Mouse (Mus musculus) small intestine, adult 2 months (tissue): ENCODE results near the gene 1810046K07Rik.

ENCODE experiments used
- CTCF ChIP-seq: fragments of 200-500 bp; IDR thresholded peaks from 2 replicates; pipeline ENCODE4 v1.5.1; 2012; ENCODE audit warnings: low read depth, mild to moderate bottlenecking, control low read depth, inconsistent platforms, low read length, moderate library complexity, mixed read lengths; ENCODE audit not compliant: insufficient replicate concordance, insufficient read length; ENCODE audit errors: extremely low read depth
- POLR2A ChIP-seq: fragments of 200-500 bp; IDR thresholded peaks from 2 replicates; pipeline ENCODE4 v1.6.1; 2012; ENCODE audit warnings: low read depth, mild to moderate bottlenecking, control low read depth, inconsistent platforms, low read length, moderate library complexity

- no peak for TF ChIP-seq POLR2A
- no peak for TF ChIP-seq CTCF
Measured at GRCm38 (mm10) chr9:51331449-51332238, 2.9 kb upstream of the 1810046K07Rik start.
